Mouse (Mus musculus) MEL (cell line): Measurements from ENCODE around the gene Tmcc3.

ENCODE experiments used
- GATA1 ChIP-seq: IDR thresholded peaks from 2 replicates; pipeline ENCODE4 v1.6.1; 2011; ENCODE audit warnings: low read depth, low read length, improper control_type of control experiment
- KAT2A ChIP-seq: conservative IDR thresholded peaks from 2 replicates; pipeline ENCODE4 v1.6.1; 2012; ENCODE audit warnings: low read depth, low read length, improper control_type of control experiment, inconsistent platforms
- POLR2AphosphoS5 ChIP-seq: IDR thresholded peaks from 2 replicates; pipeline ENCODE4 v1.6.1; 2012; ENCODE audit warnings: low read depth, borderline replicate concordance, mild to moderate bottlenecking, inconsistent platforms, low read length, moderate library complexity, mixed read lengths

- no peak for TF ChIP-seq GATA1
- no peak for TF ChIP-seq KAT2A
- TF ChIP-seq POLR2AphosphoS5: no peak
Measured at GRCm38 (mm10) chr10:94341501-94341900, 29.8 kb downstream of the Tmcc3 start.
